Mouse (Mus musculus) E14TG2a.4 (cell line): Measurements from ENCODE around the gene C130050O18Rik.

Source experiments
- H3K27me3 ChIP-seq: 2 replicates; pipeline ENCODE4 v1.6.1; 2014; ENCODE audit warnings: low read length, control low read depth; ENCODE audit not compliant: insufficient read depth
- H3K36me3 ChIP-seq: 2 replicates; pipeline ENCODE4 v1.6.1; 2014; ENCODE audit warnings: low read length, control low read depth; ENCODE audit not compliant: insufficient read depth
- H3K4me1 ChIP-seq: replicated peaks from 2 replicates; pipeline ENCODE4 v1.6.1; 2014; ENCODE audit warnings: low read depth, low read length, control low read depth
- H3K4me3 ChIP-seq: replicated peaks from 2 replicates; pipeline ENCODE4 v1.5.1; 2014; ENCODE audit warnings: mild to moderate bottlenecking, low read length
- H3K9me3 ChIP-seq: 2 replicates; pipeline ENCODE4 v1.6.1; 2014; ENCODE audit warnings: low read length, control low read depth
- CTCF ChIP-seq: conservative IDR thresholded peaks from 2 replicates; pipeline ENCODE4 v1.5.1; 2014; ENCODE audit warnings: low read length
- NANOG ChIP-seq: IDR thresholded peaks from 2 replicates; pipeline ENCODE4 v1.6.1; 2014; ENCODE audit warnings: borderline replicate concordance, low read length, mixed read lengths
- POU5F1 ChIP-seq: IDR thresholded peaks from 2 replicates; pipeline ENCODE4 v1.6.1; 2014; ENCODE audit warnings: low read length, borderline replicate concordance

The C130050O18Rik gene

GRCm38 (mm10) chr5:139423026-139423865 lies 18.2 kb downstream of the C130050O18Rik start, which contains the start of gene Gper1:
Gene Gper1, plus strand, starts transcription at chr5:139423151.
- H3K9me3 ChIP-seq, result no peaks in the 10 kb centered on the region
- TF ChIP-seq NANOG, result no peak
- TF ChIP-seq CTCF, result no peak
- TF ChIP-seq POU5F1, result no peak
- peaks cover 35% of the 10 kb centered on the region for H3K4me1 ChIP-seq
- peaks cover 59% of the 10 kb centered on the region for H3K36me3 ChIP-seq
- no peaks in the 10 kb centered on the region for H3K27me3 ChIP-seq
- H3K4me3 ChIP-seq, result no peak within 1 kb of the TSS

DNA sequence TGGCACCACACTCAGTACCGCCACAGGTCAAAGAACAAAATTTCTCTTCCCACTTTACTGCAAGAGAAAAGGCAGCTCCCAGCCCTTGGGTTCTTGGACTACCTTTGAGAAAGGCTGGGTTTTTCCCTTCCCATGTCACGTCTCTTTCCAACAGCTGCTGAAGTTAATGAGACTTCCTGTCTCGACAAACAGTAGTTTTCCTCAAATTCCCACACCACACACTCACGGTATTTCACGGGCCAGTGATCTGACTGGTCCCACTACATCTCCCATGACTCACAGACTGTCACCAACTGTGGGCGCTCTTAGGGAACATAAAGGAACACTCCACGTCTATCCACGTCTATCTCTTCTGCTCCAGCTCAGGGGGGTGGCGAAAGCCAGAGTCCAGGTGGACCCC lies 20.1 kb downstream of the C130050O18Rik start:
- Histone ChIP-seq H3K4me3 (no peak overlapping the region), H3K36me3 (peaks cover 45% of the 10 kb centered on the region), H3K27me3 (no peaks in the 10 kb centered on the region), H3K4me1 (peaks cover 32% of the 10 kb centered on the region), H3K9me3 (no peaks in the 10 kb centered on the region)
- no peak for TF ChIP-seq CTCF
- TF ChIP-seq NANOG, result no peak
- no peak for TF ChIP-seq POU5F1

GRCm38 (mm10) chr5:139427001-139427400 lies 21.9 kb downstream of the C130050O18Rik start:
- no peak for TF ChIP-seq POU5F1
- peaks cover 44% of the 10 kb centered on the region for H3K4me1 ChIP-seq
- H3K27me3 ChIP-seq, result no peaks in the 10 kb centered on the region
- peaks cover 45% of the 10 kb centered on the region for H3K36me3 ChIP-seq
- no peaks in the 10 kb centered on the region for H3K9me3 ChIP-seq
- H3K4me3 ChIP-seq, result no peak overlapping the region

DNA sequence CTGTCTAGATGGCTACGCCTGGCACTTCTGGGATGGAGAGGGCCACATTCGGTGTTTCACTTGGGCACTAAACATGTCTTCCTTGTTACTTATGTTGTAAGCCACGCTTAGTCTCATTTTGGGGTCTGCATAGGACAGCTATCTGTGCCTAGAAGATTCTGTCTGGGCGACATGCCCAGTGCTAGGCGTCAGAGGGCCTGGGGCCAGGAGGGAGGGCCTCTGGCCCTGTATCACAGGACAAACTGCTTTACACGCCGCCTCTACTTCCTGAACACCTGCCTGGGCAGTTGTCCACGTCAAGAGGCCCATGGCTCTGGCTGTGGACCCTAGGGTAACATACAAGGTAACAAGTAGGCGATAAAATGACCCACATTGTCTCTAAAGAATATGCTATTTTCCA lies 22.9 kb downstream of the C130050O18Rik start:
- Histone ChIP-seq H3K4me3 (no peak overlapping the region), H3K4me1 (peaks cover 50% of the 10 kb centered on the region), H3K27me3 (no peaks in the 10 kb centered on the region), H3K9me3 (no peaks in the 10 kb centered on the region), H3K36me3 (peaks cover 46% of the 10 kb centered on the region)
- TF ChIP-seq CTCF (no peak), POU5F1 (no peak), NANOG (no peak)

DNA sequence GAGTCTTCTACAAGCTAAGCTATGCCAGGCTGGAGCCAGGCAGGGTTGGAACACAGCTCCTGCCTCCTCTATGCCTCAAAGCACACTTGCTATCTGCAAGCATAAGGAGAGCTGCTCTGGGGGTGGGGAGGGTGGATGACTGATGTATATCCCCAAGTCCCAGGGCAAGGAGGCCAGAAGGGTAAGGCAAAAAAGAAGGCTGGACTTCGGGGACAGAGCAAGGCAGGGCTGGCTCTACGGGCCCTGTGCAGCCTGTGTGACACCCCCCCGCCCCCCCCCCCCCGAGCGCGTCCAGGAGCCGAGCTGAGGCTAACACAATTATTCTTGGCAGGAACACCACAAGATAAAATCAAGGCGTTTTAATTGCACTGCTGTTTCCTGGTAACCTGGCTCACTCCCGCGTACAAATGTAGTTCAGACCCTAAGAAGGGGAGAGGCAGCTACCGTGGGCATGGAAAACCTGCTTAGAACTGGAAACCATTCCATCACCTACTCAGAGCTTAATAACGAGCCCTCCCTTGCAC lies 24.8 kb downstream of the C130050O18Rik start:
- no peaks in the 10 kb centered on the region for H3K9me3 ChIP-seq
- no peak overlapping the region for H3K4me3 ChIP-seq
- peaks cover 55% of the 10 kb centered on the region for H3K36me3 ChIP-seq
- H3K4me1 ChIP-seq, result peaks cover 62% of the 10 kb centered on the region
- TF ChIP-seq POU5F1 (no peak), NANOG (no peak), CTCF (no peak)
- no peaks in the 10 kb centered on the region for H3K27me3 ChIP-seq

GRCm38 (mm10) chr5:139432333-139432732 lies 27.3 kb downstream of the C130050O18Rik start:
- H3K4me1 ChIP-seq, result peaks cover 68% of the 10 kb centered on the region
- H3K4me3 ChIP-seq, result no peak overlapping the region
- no peaks in the 10 kb centered on the region for H3K27me3 ChIP-seq
- no peaks in the 10 kb centered on the region for H3K9me3 ChIP-seq
- peaks cover 45% of the 10 kb centered on the region for H3K36me3 ChIP-seq
- no peak for TF ChIP-seq POU5F1
- TF ChIP-seq NANOG, result no peak
- TF ChIP-seq CTCF, result no peak

- H3K36me3 ChIP-seq, result peaks cover 44% of the 10 kb centered on the region
- H3K4me1 ChIP-seq, result peaks cover 66% of the 10 kb centered on the region
- H3K9me3 ChIP-seq, result no peaks in the 10 kb centered on the region
- H3K4me3 ChIP-seq, result no peak overlapping the region
- TF ChIP-seq NANOG (no peak), POU5F1 (no peak), CTCF (no peak)
- no peaks in the 10 kb centered on the region for H3K27me3 ChIP-seq
These were observed 27.8 kb downstream of the C130050O18Rik start for GRCm38 (mm10) chr5:139432747-139433508.

GRCm38 (mm10) chr5:139433842-139434568 lies 28.9 kb downstream of the C130050O18Rik start:
- no peaks in the 10 kb centered on the region for H3K27me3 ChIP-seq
- H3K9me3 ChIP-seq, result no peaks in the 10 kb centered on the region
- no peak overlapping the region for H3K4me3 ChIP-seq
- H3K4me1 ChIP-seq, result peaks cover 67% of the 10 kb centered on the region
- TF ChIP-seq NANOG (no peak), POU5F1 (no peak), CTCF (no peak)
- H3K36me3 ChIP-seq, result peaks cover 44% of the 10 kb centered on the region
